Mouse (Mus musculus): ENCODE data around the gene Nup214. TPM values are rescaled to one million over a fixed set of nuclear protein-coding genes. Genes with fewer than 3 reads are reported as not detected.

Gene Nup214
- polyA plus RNA-seq, 1 experiment from 2014 or later, result 55.1 TPM

- ATAC-seq (replicated peaks; ENCODE audit: insufficient number of reproducible peaks, insufficient read depth, low FRiP score, low read depth), result no peak; the same call in 1 of the 2 replicates
- Histone ChIP-seq H3K4me1 (replicated peaks) (peaks cover 45% of the 10 kb centered on the region), H3K4me2 (peak within 1 kb of the TSS; percentile 93), H3K27ac (peak within 1 kb of the TSS; percentile 38; the same call in 1 of the 2 replicates), H3K27me3 (0 out of 2 replicates have a peak, but pooled peaks cover 5% of the 10 kb centered on the region), H3K9me3 (replicated peaks) (no peaks in the 10 kb centered on the region), H3K4me3 (peak within 1 kb of the TSS; percentile 68), H3K36me3 (no peaks in the 10 kb centered on the region), H3K9ac (peak within 1 kb of the TSS; percentile 63)
- WGBS, result under 1% methylated on average over 64 of the region's 66 CpGs
These were observed 24.0 kb upstream of the Nup214 start, which contains the start of gene Aif1l for GRCm38 (mm10) chr2:31950058-31950871. TSS of gene Aif1l (plus strand) at chr2:31950139.

DNA sequence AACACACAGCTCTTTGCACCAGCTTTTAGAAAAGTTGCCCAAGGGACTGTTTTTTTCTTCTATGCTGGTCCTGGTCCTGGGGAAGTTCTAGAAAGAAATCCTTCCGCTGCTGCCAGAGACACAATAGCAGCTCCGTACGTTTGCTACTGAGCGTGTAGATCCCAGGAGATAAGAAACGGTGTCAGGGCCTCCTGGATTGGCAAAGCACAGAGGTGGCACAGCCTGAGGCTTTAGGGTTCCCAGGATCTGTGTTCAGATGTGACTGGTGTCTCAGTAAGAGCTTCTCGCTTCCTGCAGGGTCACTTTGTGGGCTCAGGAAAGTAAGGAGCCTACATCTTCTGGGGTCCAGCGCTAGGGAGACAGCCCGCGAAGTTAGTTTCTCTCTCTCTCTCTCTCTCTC is 23.3 kb upstream of the Nup214 start:
- H3K9ac ChIP-seq, result peak overlapping the region; percentile 63
- H3K4me3 ChIP-seq, result peak overlapping the region; percentile 68
- H3K9me3 ChIP-seq (replicated peaks), result no peaks in the 10 kb centered on the region
- H3K36me3 ChIP-seq, result no peaks in the 10 kb centered on the region
- peaks cover 45% of the 10 kb centered on the region for H3K4me1 ChIP-seq (replicated peaks)
- H3K27me3 ChIP-seq, result 0 out of 2 replicates have a peak, but pooled peaks cover 5% of the 10 kb centered on the region
- WGBS, result 23% methylated on average over 9 of the region's 9 CpGs
- H3K4me2 ChIP-seq, result peak overlapping the region; percentile 93
- H3K27ac ChIP-seq, result no peak overlapping the region
- no peak for ATAC-seq (replicated peaks; ENCODE audit: insufficient number of reproducible peaks, insufficient read depth, low FRiP score, low read depth)

DNA sequence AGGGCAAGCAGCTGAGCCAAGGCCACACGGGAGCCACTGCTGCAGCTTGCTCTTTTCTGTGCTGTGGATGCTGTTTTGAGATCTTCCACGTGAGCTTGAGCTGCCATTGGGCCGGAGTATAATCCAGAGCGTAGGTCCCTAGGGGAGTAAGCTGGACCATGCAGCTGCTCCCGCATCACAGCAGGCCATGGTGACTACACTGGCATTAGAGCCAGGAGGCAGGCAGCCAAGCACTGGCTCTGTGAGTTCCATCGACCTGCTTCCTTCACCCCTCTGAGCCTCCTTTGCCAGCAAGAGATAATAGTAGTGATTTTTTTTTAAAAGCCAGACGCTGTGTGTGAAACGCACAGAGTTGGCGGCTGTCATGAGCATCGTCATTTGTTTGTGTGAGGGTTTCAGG is 22.0 kb upstream of the Nup214 start:
- ATAC-seq (replicated peaks; ENCODE audit: insufficient number of reproducible peaks, insufficient read depth, low FRiP score, low read depth), result no peak
- Histone ChIP-seq H3K4me1 (replicated peaks) (peaks cover 45% of the 10 kb centered on the region), H3K4me2 (no peak overlapping the region; the same call in 1 of the 2 replicates), H3K9ac (no peak overlapping the region), H3K27ac (peak overlapping the region; percentile 41; the same call in 1 of the 2 replicates), H3K27me3 (0 out of 2 replicates have a peak, but pooled peaks cover 5% of the 10 kb centered on the region), H3K9me3 (replicated peaks) (no peaks in the 10 kb centered on the region), H3K4me3 (no peak overlapping the region), H3K36me3 (no peaks in the 10 kb centered on the region)
- 73% methylated on average over 10 of the region's 10 CpGs for WGBS

DNA sequence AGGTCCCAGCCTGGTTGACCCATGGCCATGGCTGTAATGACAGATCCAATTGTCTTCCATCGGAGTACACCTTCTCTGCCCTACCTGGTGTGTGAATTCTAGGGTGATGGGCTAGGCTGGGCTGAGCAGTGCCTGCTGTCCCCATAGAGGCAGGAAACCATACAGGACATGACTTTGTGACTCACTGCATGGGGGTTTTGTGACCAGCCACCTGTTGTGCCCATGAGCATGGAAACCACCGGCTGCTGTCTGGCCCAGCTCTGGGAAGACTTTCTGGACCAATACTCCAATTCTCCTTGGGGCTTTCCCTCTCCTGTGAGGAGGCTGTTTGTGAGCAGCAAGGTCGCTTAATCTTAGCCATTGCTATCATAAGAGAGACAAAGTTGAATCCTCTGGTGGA is 21.5 kb upstream of the Nup214 start:
- H3K27ac ChIP-seq, result peak overlapping the region; percentile 41; the same call in 1 of the 2 replicates
- H3K4me2 ChIP-seq, result no peak overlapping the region; the same call in 1 of the 2 replicates
- H3K9me3 ChIP-seq (replicated peaks), result no peaks in the 10 kb centered on the region
- peak overlapping the region; percentile 25; the same call in 1 of the 2 replicates for H3K9ac ChIP-seq
- ATAC-seq (replicated peaks; ENCODE audit: insufficient number of reproducible peaks, insufficient read depth, low FRiP score, low read depth), result no peak
- 67% methylated on average over 3 of the region's 3 CpGs for WGBS
- no peaks in the 10 kb centered on the region for H3K36me3 ChIP-seq
- H3K4me3 ChIP-seq, result no peak overlapping the region
- H3K4me1 ChIP-seq (replicated peaks), result peaks cover 45% of the 10 kb centered on the region
- 0 out of 2 replicates have a peak, but pooled peaks cover 5% of the 10 kb centered on the region for H3K27me3 ChIP-seq

DNA sequence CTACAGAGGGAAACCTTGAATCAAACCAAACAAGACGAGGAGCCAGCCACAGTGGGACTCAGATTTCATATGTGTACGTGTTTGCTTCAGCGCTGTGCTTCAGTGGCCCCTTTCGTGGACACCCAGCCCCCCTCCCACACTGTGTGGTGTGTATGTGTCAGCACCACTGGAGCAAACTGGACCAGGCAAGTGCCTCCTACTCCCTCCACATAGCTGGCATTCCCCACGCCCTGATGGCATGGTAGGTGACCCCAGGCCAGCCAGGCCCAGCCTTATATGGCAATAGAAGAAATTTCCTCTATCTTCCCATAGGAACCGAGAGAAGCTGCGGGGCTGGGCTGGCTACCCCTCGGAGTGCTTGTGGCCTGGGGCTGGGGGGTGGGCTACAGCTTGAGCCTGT is 20.5 kb upstream of the Nup214 start:
- Histone ChIP-seq H3K4me1 (replicated peaks) (peaks cover 45% of the 10 kb centered on the region), H3K27me3 (0 out of 2 replicates have a peak, but pooled peaks cover 5% of the 10 kb centered on the region), H3K9me3 (replicated peaks) (no peaks in the 10 kb centered on the region), H3K36me3 (no peaks in the 10 kb centered on the region), H3K4me3 (no peak overlapping the region), H3K9ac (no peak overlapping the region), H3K4me2 (no peak overlapping the region; the same call in 1 of the 2 replicates), H3K27ac (peak overlapping the region; percentile 84)
- peak; percentile 71 for ATAC-seq (replicated peaks; ENCODE audit: insufficient number of reproducible peaks, insufficient read depth, low FRiP score, low read depth)
- 35% methylated on average over 8 of the region's 8 CpGs for WGBS

DNA sequence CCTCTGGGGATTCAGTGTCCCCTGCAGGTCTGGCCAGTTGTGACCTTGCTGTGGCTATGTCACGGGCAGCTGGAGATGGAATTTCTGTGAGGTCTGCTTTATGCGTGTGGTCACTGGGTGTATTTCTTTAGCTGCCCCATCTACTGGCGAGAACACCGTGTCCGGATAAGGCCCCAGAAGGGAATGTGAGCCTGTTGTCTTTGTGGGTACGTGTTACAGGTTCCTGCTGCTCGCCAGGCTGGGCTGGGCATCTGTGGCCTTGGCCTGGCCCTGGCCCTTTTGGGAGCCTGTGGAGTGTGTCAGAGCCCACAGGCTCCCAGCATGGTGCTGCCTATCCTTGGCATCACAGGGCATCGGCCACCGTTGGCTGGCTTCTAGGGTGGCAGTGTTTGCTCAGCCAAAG is 19.5 kb upstream of the Nup214 start:
- Histone ChIP-seq H3K4me1 (replicated peaks) (peaks cover 45% of the 10 kb centered on the region), H3K27me3 (no peaks in the 10 kb centered on the region), H3K9ac (no peak overlapping the region), H3K9me3 (replicated peaks) (no peaks in the 10 kb centered on the region), H3K36me3 (no peaks in the 10 kb centered on the region), H3K27ac (peak overlapping the region; percentile 84), H3K4me3 (no peak overlapping the region), H3K4me2 (no peak overlapping the region)
- 51% methylated on average over 9 of the region's 9 CpGs for WGBS
- ATAC-seq (replicated peaks; ENCODE audit: insufficient number of reproducible peaks, insufficient read depth, low FRiP score, low read depth), result 0 out of 2 replicates have a peak, but pooled peaks have one; percentile 9

- no peaks in the 10 kb centered on the region for H3K27me3 ChIP-seq
- 90% methylated on average over 5 of the region's 5 CpGs for WGBS
- no peak overlapping the region for H3K4me3 ChIP-seq
- H3K9ac ChIP-seq, result no peak overlapping the region
- H3K36me3 ChIP-seq, result no peaks in the 10 kb centered on the region
- no peaks in the 10 kb centered on the region for H3K9me3 ChIP-seq (replicated peaks)
- no peak overlapping the region for H3K4me2 ChIP-seq
- H3K27ac ChIP-seq, result no peak overlapping the region
- H3K4me1 ChIP-seq (replicated peaks), result peaks cover 40% of the 10 kb centered on the region
- ATAC-seq (replicated peaks; ENCODE audit: insufficient number of reproducible peaks, insufficient read depth, low FRiP score, low read depth), result no peak
These were observed 18.6 kb upstream of the Nup214 start for GRCm38 (mm10) chr2:31955686-31956085.

DNA sequence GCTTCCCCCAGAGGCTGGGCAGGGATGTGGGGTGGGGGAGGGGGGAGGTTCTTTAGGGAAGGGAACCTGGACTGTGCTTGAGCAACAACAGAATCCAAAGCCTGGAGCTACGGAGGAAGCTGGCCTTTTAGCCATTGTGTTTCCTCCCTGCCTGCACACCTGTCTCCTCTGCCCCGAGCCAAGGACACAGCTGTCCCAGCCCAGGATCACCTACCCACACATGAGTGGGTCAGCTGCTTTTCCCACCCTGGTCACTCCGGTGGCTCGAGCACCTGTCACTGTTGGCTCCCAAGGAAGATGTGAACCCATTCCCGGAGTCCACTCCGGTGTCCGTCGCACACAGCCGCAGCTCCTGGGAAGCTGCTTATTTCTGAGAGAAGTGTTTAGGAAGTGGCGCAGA is 17.0 kb upstream of the Nup214 start:
- peaks cover 26% of the 10 kb centered on the region for H3K4me1 ChIP-seq (replicated peaks)
- H3K9ac ChIP-seq, result no peak overlapping the region
- WGBS, result 83% methylated on average over 10 of the region's 10 CpGs
- no peaks in the 10 kb centered on the region for H3K36me3 ChIP-seq
- H3K27ac ChIP-seq, result no peak overlapping the region
- no peak overlapping the region for H3K4me3 ChIP-seq
- no peak for ATAC-seq (replicated peaks; ENCODE audit: insufficient number of reproducible peaks, insufficient read depth, low FRiP score, low read depth)
- H3K4me2 ChIP-seq, result no peak overlapping the region
- H3K9me3 ChIP-seq (replicated peaks), result no peaks in the 10 kb centered on the region
- H3K27me3 ChIP-seq, result no peaks in the 10 kb centered on the region

- Histone ChIP-seq H3K36me3 (no peaks in the 10 kb centered on the region), H3K9ac (no peak overlapping the region), H3K4me1 (replicated peaks) (peaks cover 8% of the 10 kb centered on the region; the same call in 1 of the 2 replicates), H3K9me3 (replicated peaks) (no peaks in the 10 kb centered on the region), H3K27ac (no peak overlapping the region), H3K4me3 (no peak overlapping the region), H3K4me2 (no peak overlapping the region), H3K27me3 (no peaks in the 10 kb centered on the region)
- no peak for ATAC-seq (replicated peaks; ENCODE audit: insufficient number of reproducible peaks, insufficient read depth, low FRiP score, low read depth)
- 91% methylated on average over 8 of the region's 8 CpGs for WGBS
These were observed 13.2 kb upstream of the Nup214 start for GRCm38 (mm10) chr2:31960986-31961385.

DNA sequence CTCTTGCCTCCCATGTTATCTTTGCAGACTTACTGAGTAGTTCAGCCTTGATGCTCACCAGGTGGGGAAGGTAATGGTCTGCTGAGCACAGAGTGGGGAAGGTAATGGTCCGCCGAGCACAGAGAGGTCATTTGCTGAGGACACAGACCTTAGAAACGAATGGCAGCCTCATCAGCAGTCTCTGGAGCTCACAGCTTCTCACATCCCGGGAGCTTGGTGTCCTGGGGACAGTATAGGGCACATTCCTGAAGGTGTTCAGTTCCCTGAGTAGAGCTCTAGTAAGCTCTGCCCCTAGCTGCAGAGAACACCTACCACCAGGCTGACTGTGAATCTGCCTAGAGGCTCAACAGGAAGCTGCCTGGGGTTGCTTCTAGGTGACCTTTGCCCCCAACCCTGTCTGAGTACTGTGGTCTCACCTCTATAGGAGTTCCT is 12.4 kb upstream of the Nup214 start:
- WGBS, result 53% methylated on average over 4 of the region's 4 CpGs
- ATAC-seq (replicated peaks; ENCODE audit: insufficient number of reproducible peaks, insufficient read depth, low FRiP score, low read depth), result no peak
- no peak overlapping the region for H3K9ac ChIP-seq
- no peaks in the 10 kb centered on the region for H3K36me3 ChIP-seq
- no peak overlapping the region for H3K4me2 ChIP-seq
- no peaks in the 10 kb centered on the region for H3K9me3 ChIP-seq (replicated peaks)
- H3K4me1 ChIP-seq (replicated peaks), result peaks cover 8% of the 10 kb centered on the region; the same call in 1 of the 2 replicates
- no peak overlapping the region for H3K27ac ChIP-seq
- no peaks in the 10 kb centered on the region for H3K27me3 ChIP-seq
- H3K4me3 ChIP-seq, result no peak overlapping the region

DNA sequence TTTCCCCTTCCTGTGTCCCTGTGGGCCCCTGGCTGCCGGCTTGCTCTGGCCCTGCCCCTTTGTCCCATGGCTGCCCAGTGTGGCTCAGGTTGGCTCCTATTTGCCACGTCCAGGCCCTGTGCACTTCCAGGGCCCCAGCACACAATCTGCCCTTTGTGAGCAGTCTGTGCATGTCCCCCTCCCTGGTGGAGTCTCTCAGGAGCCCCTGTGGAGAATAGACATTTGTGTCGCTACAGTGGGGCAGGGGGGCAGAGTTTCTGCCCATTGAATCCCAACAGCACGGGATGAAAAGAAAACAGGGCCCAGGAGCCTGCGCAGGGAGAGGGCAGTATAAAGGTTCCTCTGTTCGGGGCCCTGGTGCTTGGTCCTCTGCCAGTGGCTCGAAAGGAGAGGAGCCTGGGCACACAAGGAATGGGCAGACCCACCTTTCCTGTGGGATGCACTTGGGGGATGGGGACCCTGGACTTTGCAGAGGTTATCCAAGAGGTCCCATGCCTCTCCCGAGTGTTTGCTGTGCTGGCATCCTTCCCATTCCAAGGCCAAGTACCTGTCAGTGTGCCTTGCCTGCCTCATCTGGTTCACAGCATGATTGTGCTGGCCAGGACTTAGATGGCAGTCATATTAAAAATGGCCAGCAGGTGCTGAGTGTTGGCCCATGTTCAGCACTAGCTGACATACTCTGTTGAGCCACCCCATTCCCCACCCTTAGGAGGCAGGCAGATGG is 11.6 kb upstream of the Nup214 start:
- Histone ChIP-seq H3K27me3 (no peaks in the 10 kb centered on the region), H3K27ac (0 out of 2 replicates have a peak overlapping the region, but pooled peaks have one; percentile 21), H3K4me2 (no peak overlapping the region), H3K36me3 (no peaks in the 10 kb centered on the region), H3K9ac (no peak overlapping the region), H3K4me1 (replicated peaks) (peaks cover 8% of the 10 kb centered on the region; the same call in 1 of the 2 replicates), H3K9me3 (replicated peaks) (no peaks in the 10 kb centered on the region), H3K4me3 (no peak overlapping the region)
- 0 out of 2 replicates have a peak, but pooled peaks have one; percentile 23 for ATAC-seq (replicated peaks; ENCODE audit: insufficient number of reproducible peaks, insufficient read depth, low FRiP score, low read depth)
- 58% methylated on average over 8 of the region's 8 CpGs for WGBS
